Mouse (Mus musculus): ENCODE data around the gene Gm5862. TPM values are rescaled to one million over a fixed set of nuclear protein-coding genes. Genes with fewer than 3 reads are reported as not detected.
"Not testable (repeated sequence)": the region's sequence is repeated elsewhere in the genome, so short reads cannot be mapped to it uniquely, and the experiment has no call there.

Gm5862 gene
- polyA plus RNA-seq (2015; fragmentation: Nextera tagmentation; extraction: Ambion mirVana): not detected in 2 replicates

DNA sequence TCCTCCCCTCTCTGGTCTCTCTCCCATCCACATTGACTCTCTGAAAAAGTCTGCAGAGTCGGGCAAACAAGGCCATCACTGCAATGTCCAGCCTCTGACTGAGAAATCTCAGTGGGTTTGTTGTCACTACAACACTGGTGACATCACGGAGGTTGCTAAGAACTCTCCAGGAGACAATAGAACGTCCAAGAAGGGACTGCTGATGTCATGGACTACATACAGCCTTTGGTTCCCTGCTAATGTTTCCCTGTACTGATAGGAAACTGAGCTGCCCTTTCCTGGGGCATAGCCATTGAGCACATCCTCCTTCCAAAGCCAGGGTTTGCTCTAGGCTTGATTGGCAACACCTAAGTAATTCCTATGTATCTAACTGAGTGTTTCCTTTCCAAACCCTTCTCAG is at the start of gene Gm5862:
Gm5862 (minus strand) TSS at position 101 of the 400 bp plus-strand sequence.
- ATAC-seq (ENCODE audit: low read depth); H3K27me3 ChIP-seq; H3K36me3 ChIP-seq; H3K27ac ChIP-seq; H3K4me2 ChIP-seq; H3K4me3 ChIP-seq (replicated peaks); DNase-seq; H3K9me3 ChIP-seq (replicated peaks); H3K4me1 ChIP-seq (replicated peaks); H3K9ac ChIP-seq: not testable (repeated sequence)
- no CpG with 5 or more reads among the region's 3 CpGs for WGBS (ENCODE audit: insufficient replicate concordance)

GRCm38 (mm10) chr5:26070716-26071115 is 48.0 kb upstream of the Gm5862 start:
- Histone ChIP-seq H3K27ac (no peak overlapping the region), H3K36me3 (no peaks in the 10 kb centered on the region), H3K9ac (no peak overlapping the region), H3K27me3 (no peaks in the 10 kb centered on the region), H3K4me2 (no peak overlapping the region), H3K9me3 (replicated peaks) (no peaks in the 10 kb centered on the region), H3K4me3 (replicated peaks) (no peak overlapping the region), H3K4me1 (replicated peaks) (no peaks in the 10 kb centered on the region)
- DNase-seq (no peak), ATAC-seq (ENCODE audit: low read depth) (no peak)
- WGBS (ENCODE audit: insufficient replicate concordance): 68% methylated on average over 24 of the region's 24 CpGs

DNA sequence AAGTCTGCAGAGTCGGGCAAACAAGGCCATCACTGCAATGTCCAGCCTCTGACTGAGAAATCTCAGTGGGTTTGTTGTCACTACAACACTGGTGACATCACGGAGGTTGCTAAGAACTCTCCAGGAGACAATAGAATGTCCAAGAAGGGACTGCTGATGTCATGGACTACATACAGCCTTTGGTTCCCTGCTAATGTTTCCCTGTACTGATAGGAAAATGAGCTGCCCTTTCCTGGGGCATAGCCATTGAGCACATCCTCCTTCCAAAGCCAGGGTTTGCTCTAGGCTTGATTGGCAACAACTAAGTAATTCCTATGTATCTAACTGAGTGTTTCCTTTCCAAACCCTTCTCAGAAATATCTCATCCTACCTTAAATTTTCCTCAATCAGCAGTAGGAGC is 35.8 kb upstream of the Gm5862 start, which contains the start of gene Gm7347:
Gm7347 (minus strand) TSS at position 101 of the 400 bp plus-strand sequence.
- not testable (repeated sequence) for H3K4me3 ChIP-seq (replicated peaks); ATAC-seq (ENCODE audit: low read depth); H3K9ac ChIP-seq; DNase-seq; H3K36me3 ChIP-seq; H3K9me3 ChIP-seq (replicated peaks); H3K27ac ChIP-seq; H3K27me3 ChIP-seq; H3K4me2 ChIP-seq; H3K4me1 ChIP-seq (replicated peaks)
- no CpG with 5 or more reads among the region's 2 CpGs for WGBS (ENCODE audit: insufficient replicate concordance)

DNA sequence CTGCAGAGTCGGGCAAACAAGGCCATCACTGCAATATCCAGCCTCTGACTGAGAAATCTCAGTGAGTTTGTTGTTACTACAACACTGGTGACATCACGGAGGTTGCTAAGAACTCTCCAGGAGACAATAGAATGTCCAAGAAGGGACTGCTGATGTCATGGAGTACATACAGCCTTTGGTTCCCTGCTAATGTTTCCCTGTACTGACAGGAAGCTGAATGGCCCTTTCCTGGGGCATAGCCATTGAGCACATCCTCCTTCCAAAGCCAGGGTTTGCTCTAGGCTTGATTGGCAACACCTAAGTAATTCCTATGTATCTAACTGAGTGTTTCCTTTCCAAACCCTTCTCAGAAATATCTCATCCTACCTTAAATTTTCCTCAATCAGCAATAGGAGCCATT is 16.7 kb upstream of the Gm5862 start, which contains the start of gene Speer4a:
Speer4a (minus strand) TSS at position 101 of the 400 bp plus-strand sequence.
- not testable (repeated sequence) for H3K4me3 ChIP-seq (replicated peaks); H3K27ac ChIP-seq; DNase-seq; ATAC-seq (ENCODE audit: low read depth); H3K9ac ChIP-seq; H3K9me3 ChIP-seq (replicated peaks); H3K4me1 ChIP-seq (replicated peaks); H3K4me2 ChIP-seq; H3K36me3 ChIP-seq; H3K27me3 ChIP-seq
- WGBS (ENCODE audit: insufficient replicate concordance): 49% methylated on average over 2 of the region's 2 CpGs

DNA sequence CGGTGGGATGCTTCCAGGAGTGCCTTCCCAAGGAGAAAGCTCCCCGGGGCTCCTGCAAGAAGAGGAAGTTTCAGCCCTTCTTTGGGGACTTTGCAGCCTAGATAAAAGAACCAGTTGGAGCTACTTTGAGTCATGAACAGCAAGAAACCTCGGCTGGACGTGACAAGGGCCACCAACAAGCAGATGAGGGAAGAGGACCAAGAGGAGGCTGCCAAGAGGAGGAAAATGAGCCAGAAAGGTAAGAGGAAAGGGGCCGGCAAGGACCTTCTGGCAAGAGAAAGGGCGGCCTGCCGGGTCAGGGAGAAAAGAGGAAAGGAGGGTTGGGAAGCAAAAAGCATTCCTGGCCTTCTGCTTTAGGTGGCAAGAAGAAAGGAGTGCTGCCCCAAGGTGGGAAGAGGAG is 15.0 kb downstream of the Gm5862 start:
- H3K36me3 ChIP-seq; H3K27me3 ChIP-seq; H3K27ac ChIP-seq; H3K4me2 ChIP-seq; H3K4me3 ChIP-seq (replicated peaks); H3K4me1 ChIP-seq (replicated peaks); H3K9ac ChIP-seq; ATAC-seq (ENCODE audit: low read depth); DNase-seq; H3K9me3 ChIP-seq (replicated peaks): not testable (repeated sequence)
- 39% methylated on average over 7 of the region's 7 CpGs for WGBS (ENCODE audit: insufficient replicate concordance)

DNA sequence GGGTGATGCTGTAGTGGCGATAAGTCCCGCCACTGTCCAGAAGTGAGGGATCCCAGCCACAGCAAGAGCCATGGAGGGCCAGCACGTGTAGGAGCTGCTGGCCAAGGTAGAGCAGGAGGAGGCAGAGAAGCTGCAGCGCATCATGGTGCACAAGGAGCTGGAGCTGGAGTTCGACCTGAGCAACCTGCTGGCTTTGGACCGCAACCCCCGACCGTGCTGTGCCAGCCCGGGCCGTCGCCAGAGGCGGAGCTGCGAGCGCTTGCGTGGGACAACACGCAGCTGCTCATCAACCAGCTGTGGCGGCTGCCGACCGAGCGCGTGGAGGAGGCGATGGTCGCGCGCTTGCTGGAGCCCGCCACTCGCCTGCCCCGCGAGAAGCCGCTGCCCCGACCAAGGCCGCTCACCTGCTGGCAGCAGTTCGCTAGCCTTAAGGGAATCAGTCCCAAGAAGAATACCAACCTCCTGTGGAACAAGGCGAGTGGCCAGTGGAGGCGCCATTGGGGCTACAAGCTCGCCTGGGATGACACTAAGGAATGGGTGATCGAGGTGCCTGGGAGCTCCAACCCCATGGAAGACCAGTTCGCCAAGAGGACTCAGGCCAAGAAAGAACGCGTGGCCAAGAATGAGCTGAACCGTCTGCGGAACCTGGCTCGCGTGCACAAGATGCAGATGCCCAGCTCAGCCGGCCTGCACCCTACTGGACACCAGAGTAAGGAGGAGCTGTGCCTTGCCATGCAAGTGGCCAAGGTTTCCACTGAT is 15.6 kb downstream of the Gm5862 start:
- 17% methylated on average over 45 of the region's 45 CpGs for WGBS (ENCODE audit: insufficient replicate concordance)
- not testable (repeated sequence) for H3K36me3 ChIP-seq; ATAC-seq (ENCODE audit: low read depth); DNase-seq; H3K9ac ChIP-seq; H3K4me1 ChIP-seq (replicated peaks); H3K27me3 ChIP-seq; H3K9me3 ChIP-seq (replicated peaks); H3K27ac ChIP-seq
- H3K4me2 ChIP-seq: peak overlapping the region; percentile 39
- H3K4me3 ChIP-seq (replicated peaks): peak overlapping the region; percentile 12

DNA sequence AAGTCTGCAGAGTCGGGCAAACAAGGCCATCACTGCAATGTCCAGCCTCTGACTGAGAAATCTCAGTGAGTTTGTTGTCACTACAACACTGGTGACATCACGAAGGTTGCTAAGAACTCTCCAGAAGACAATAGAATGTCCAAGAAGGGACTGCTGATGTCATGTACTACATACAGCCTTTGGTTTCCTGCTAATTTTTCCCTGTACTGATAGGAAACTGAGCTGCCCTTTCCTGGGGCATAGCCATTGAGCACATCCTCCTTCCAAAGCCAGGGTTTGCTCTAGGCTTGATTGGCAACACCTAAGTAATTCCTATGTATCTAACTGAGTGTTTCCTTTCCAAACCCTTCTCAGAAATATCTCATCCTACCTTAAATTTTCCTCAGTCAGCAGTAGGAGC is 18.0 kb downstream of the Gm5862 start, which contains the start of gene Gm1979:
Gm1979 (minus strand) TSS at position 101 of the 400 bp plus-strand sequence.
- not testable (repeated sequence) for H3K36me3 ChIP-seq; DNase-seq; H3K27ac ChIP-seq; H3K4me2 ChIP-seq; H3K27me3 ChIP-seq; H3K4me1 ChIP-seq (replicated peaks); H3K4me3 ChIP-seq (replicated peaks); ATAC-seq (ENCODE audit: low read depth); H3K9ac ChIP-seq; H3K9me3 ChIP-seq (replicated peaks)
- 42% methylated on average over 1 of the region's 2 CpGs for WGBS (ENCODE audit: insufficient replicate concordance)

- ATAC-seq (ENCODE audit: low read depth); H3K9ac ChIP-seq; H3K4me2 ChIP-seq; H3K27ac ChIP-seq; H3K4me1 ChIP-seq (replicated peaks); H3K27me3 ChIP-seq; H3K4me3 ChIP-seq (replicated peaks); H3K9me3 ChIP-seq (replicated peaks); DNase-seq; H3K36me3 ChIP-seq: not testable (repeated sequence)
- no CpG with 5 or more reads among the region's 3 CpGs for WGBS (ENCODE audit: insufficient replicate concordance)
Measured at GRCm38 (mm10) chr5:25988550-25988949, 34.2 kb downstream of the Gm5862 start, which contains the start of gene Gm21698. Gene Gm21698 (minus strand): TSS chr5:25988650.

DNA sequence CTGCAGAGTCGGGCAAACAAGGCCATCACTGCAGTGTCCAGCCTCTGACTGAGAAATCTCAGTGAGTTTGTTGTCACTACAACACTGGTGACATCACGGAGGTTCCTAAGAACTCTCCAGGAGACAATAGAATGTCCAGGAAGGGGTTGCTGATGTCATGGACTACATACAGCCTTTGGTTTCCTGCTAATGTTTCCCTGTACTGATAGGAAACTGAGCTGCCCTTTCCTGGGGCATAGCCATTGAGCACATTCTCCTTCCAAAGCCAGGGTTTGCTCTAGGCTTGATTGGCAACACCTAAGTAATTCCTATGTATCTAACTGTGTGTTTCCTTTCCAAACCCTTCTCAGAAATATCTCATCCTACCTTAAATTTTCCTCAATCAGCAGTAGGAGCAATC is 50.2 kb downstream of the Gm5862 start, which contains the start of gene Gm21680:
Gm21680 (minus strand) TSS at position 101 of the 400 bp plus-strand sequence.
- H3K27me3 ChIP-seq; H3K4me2 ChIP-seq; H3K4me1 ChIP-seq (replicated peaks); DNase-seq; ATAC-seq (ENCODE audit: low read depth); H3K27ac ChIP-seq; H3K4me3 ChIP-seq (replicated peaks); H3K9ac ChIP-seq; H3K9me3 ChIP-seq (replicated peaks); H3K36me3 ChIP-seq: not testable (repeated sequence)
- no CpG with 5 or more reads among the region's 2 CpGs for WGBS (ENCODE audit: insufficient replicate concordance)

Other genes starting within 250 kb of the Gm5862 start
- not detected in 2 replicates for gene Gm21663, start 80.5 kb downstream of the Gm5862 start, polyA plus RNA-seq (2015; fragmentation: Nextera tagmentation; extraction: Ambion mirVana)
- not detected in 2 replicates for gene Gm21671, start 68.5 kb downstream of the Gm5862 start, polyA plus RNA-seq (2015; fragmentation: Nextera tagmentation; extraction: Ambion mirVana)
- not detected in 2 replicates for gene Gm21680, start 50.3 kb downstream of the Gm5862 start, polyA plus RNA-seq (2015; fragmentation: Nextera tagmentation; extraction: Ambion mirVana)
- gene Gm21698, start 34.3 kb downstream of the Gm5862 start, polyA plus RNA-seq (2015; fragmentation: Nextera tagmentation; extraction: Ambion mirVana): not detected in 2 replicates
- gene Gm1979, start 18.1 kb downstream of the Gm5862 start, polyA plus RNA-seq (2015; fragmentation: Nextera tagmentation; extraction: Ambion mirVana): not detected in 2 replicates
- gene Speer4a, start 16.6 kb upstream of the Gm5862 start, polyA plus RNA-seq (2015; fragmentation: Nextera tagmentation; extraction: Ambion mirVana): not detected in 2 replicates
- not detected in 2 replicates for gene Gm7347, start 35.7 kb upstream of the Gm5862 start, polyA plus RNA-seq (2015; fragmentation: Nextera tagmentation; extraction: Ambion mirVana)
- not detected in 2 replicates for gene Gm10471, start 66.4 kb upstream of the Gm5862 start, polyA plus RNA-seq (2015; fragmentation: Nextera tagmentation; extraction: Ambion mirVana)
- not detected in 2 replicates for gene 5031410I06Rik, start 82.4 kb upstream of the Gm5862 start, polyA plus RNA-seq (2015; fragmentation: Nextera tagmentation; extraction: Ambion mirVana)
- not detected in 2 replicates for gene Gm10220, start 98.5 kb upstream of the Gm5862 start, polyA plus RNA-seq (2015; fragmentation: Nextera tagmentation; extraction: Ambion mirVana)
- not detected in 2 replicates for gene Gm7361, start 234.8 kb upstream of the Gm5862 start, polyA plus RNA-seq (2015; fragmentation: Nextera tagmentation; extraction: Ambion mirVana)

All from liver, embryonic 13.5 days (tissue).